Mouse (Mus musculus) kidney, adult 2 months (tissue): Measurements from ENCODE around the gene Utp20. TPM values are rescaled to one million over a fixed set of nuclear protein-coding genes. Genes with fewer than 3 reads are reported as not detected.
"Not testable (repeated sequence)": the region's sequence is repeated elsewhere in the genome, so short reads cannot be mapped to it uniquely, and the experiment has no call there.

Experiments used
- DNase-seq: peaks from one replicate; pipeline ENCODE4 v3.0.0; 2021
- H3K27ac ChIP-seq: fragments of 200-500 bp; 2 replicates; pipeline ENCODE4 v1.5.1; 2012; ENCODE audit warnings: low read depth, low read length, control low read depth, inconsistent platforms; ENCODE audit not compliant: insufficient read depth
- H3K27me3 ChIP-seq: fragments of 200-500 bp; replicated peaks from 2 replicates; pipeline ENCODE4 v1.6.1; 2012; ENCODE audit warnings: mild to moderate bottlenecking, moderate library complexity, low read length, inconsistent platforms; ENCODE audit not compliant: control insufficient read depth, insufficient read depth
- H3K36me3 ChIP-seq: fragments of 200-500 bp; 2 replicates; pipeline ENCODE4 v1.6.1; 2012; ENCODE audit warnings: mild to moderate bottlenecking, moderate library complexity, low read length, inconsistent platforms; ENCODE audit not compliant: control insufficient read depth, insufficient read depth
- H3K4me1 ChIP-seq: fragments of 200-500 bp; 2 replicates; pipeline ENCODE4 v1.6.1; 2011; ENCODE audit warnings: low read length; ENCODE audit not compliant: control insufficient read depth, insufficient read depth
- H3K4me3 ChIP-seq: fragments of 200-500 bp; 2 replicates; pipeline ENCODE4 v1.5.1; 2011; ENCODE audit warnings: mild to moderate bottlenecking, low read depth, low read length, control low read depth; ENCODE audit not compliant: insufficient read depth
- CTCF ChIP-seq: fragments of 200-500 bp; conservative IDR thresholded peaks from 2 replicates; pipeline ENCODE4 v1.5.1; 2011; ENCODE audit warnings: low read depth, mild to moderate bottlenecking, control low read depth, low read length, moderate library complexity, mixed read lengths; ENCODE audit not compliant: insufficient read depth, insufficient read length
- POLR2A ChIP-seq: fragments of 200-500 bp; IDR thresholded peaks from one replicate; pipeline ENCODE4 v1.6.1; 2011; ENCODE audit warnings: low read depth, low read length, control low read depth
- WGBS: fragments of 180-500 bp; shearing (Covaris S2); methylation state at CpG from one replicate; pipeline ENCODE4 v1.1.7; 2018; 5-methylcytosine and 5-hydroxymethylcytosine counted together
- polyA plus RNA-seq: library from polyadenylated mRNA; depleted of rRNA; stranded (reverse); fragments of >200 nt; gene quantifications from 2 replicates; pipeline ENCODE4 v1.2.3, GENCODE M21; 2012

Utp20 gene
- polyA plus RNA-seq, 1 experiment, result 14.2 TPM

DNA sequence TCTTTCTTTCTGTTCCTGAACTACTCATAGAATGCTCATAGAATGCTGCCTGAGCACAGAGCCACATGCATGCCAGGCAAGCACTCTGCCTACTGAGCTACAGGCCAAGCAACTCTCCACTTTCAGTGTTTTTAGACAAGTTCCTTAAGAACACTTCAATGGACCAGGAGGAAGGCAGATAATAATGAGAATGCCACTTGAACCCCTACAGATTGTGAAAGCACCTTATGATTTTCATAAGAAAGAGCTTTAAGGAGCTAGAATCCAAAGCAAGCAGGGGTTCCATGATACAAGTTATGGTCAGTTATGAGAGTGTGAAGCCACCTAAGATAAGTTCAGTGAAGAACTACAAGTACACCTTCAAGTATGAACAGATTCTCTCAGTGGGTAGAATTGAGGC, 32.9 kb downstream of the Utp20 start:
- H3K27ac ChIP-seq, result no peak overlapping the region
- H3K36me3 ChIP-seq, result no peaks in the 10 kb centered on the region; the same call in none of the 2 replicates
- no peaks in the 10 kb centered on the region for H3K27me3 ChIP-seq
- no peak for DNase-seq
- no peaks in the 10 kb centered on the region; the same call in 1 of the 2 replicates for H3K4me1 ChIP-seq
- TF ChIP-seq CTCF (no peak), POLR2A (no peak)
- H3K4me3 ChIP-seq, result no peak overlapping the region

DNA sequence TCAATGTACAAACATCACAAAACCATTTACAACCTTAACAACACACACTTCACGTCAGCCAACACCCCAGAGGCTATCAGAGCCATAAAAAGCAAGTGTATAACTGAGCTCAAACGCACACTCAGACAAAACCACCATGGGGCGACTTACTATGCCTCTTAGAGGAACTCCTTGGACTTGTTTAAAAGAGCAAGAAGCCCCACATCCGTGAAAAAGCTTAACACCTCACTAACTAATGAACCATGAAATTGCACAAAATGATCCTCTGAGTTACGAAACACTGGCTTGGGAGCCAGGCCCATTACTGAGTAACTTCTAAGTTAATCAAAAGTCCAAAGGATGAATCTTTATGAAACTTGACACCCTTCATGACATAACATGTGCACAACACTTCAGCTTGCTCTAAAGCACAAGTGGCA, 42.1 kb downstream of the Utp20 start:
- Histone ChIP-seq H3K27ac (peak overlapping the region; percentile 80), H3K4me1 (peaks cover 12% of the 10 kb centered on the region), H3K36me3 (peaks cover 3% of the 10 kb centered on the region), H3K27me3 (no peaks in the 10 kb centered on the region), H3K4me3 (no peak overlapping the region)
- peak; percentile 91 for DNase-seq
- 36% methylated on average over 5 of the region's 5 CpGs for WGBS
- TF ChIP-seq POLR2A (no peak), CTCF (no peak)

DNA sequence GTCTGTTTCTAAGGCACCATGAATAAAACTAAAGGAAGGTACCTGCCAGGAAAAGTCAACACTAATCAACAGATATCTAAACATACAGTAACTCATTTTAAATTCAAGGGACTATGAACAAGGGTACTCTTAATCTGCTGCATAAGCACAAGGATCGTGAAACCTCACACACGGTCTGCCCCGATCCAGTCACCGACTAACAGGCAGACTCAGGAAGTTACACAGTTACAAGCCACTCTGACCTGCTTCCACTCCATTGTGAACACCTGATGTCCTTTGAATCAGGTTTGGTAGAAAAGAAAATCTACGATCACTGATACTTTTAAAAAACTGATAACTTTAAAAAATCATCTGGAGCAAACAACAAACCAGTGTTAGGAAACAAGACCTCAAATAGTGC, 42.7 kb downstream of the Utp20 start:
- peak; percentile 78 for DNase-seq
- H3K36me3 ChIP-seq, result peaks cover 3% of the 10 kb centered on the region
- TF ChIP-seq POLR2A (no peak), CTCF (no peak)
- H3K27ac ChIP-seq, result peak overlapping the region; percentile 76
- H3K4me3 ChIP-seq, result no peak overlapping the region
- WGBS, result 55% methylated on average over 5 of the region's 5 CpGs
- H3K27me3 ChIP-seq, result no peaks in the 10 kb centered on the region
- peaks cover 12% of the 10 kb centered on the region for H3K4me1 ChIP-seq

DNA sequence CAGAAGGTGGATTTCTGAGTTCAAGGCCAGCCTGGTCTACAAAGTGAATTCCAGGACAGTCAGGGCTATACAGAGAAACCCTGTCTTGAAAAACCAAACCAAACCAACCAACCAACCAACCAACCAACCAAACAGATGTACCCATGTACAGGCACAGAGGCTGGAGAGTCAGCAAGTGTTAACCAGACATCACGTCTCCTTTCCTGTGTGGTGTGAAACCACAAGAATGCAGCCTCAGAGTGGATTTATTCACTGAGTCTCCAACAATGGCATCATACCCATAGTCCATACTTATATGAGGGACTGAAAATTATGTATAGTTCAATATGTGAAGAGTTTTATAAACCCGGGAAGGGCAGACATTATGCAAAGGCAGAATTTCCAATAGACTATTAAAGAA, 43.5 kb downstream of the Utp20 start:
- H3K27ac ChIP-seq, H3K36me3 ChIP-seq, H3K27me3 ChIP-seq, DNase-seq, H3K4me3 ChIP-seq: not testable (repeated sequence)
- peaks cover 12% of the 10 kb centered on the region for H3K4me1 ChIP-seq
- WGBS, result 93% methylated on average over 2 of the region's 2 CpGs

DNA sequence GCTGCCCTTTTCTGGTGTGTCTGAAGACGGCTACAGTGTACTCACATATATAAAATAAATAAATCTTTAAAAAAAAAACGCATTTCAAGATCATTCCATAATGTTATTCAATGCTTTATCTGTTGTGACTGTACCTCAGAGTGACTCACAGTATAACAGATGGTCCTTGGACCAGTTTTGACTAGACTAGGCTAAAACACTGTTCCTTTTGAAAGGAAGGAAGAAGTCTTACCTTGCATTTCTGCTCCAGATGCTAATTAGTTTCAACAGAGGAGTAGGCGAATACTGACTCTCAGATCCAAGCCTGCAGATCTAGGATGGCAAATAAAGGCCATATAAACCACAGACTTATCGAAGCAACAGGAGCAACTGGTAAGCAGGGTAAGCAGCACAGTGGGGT, 45.9 kb downstream of the Utp20 start:
- no peaks in the 10 kb centered on the region for H3K27me3 ChIP-seq
- no peak for DNase-seq
- peaks cover 5% of the 10 kb centered on the region for H3K36me3 ChIP-seq
- 91% methylated on average over 4 of the region's 4 CpGs for WGBS
- no peak overlapping the region for H3K4me3 ChIP-seq
- H3K27ac ChIP-seq, result no peak overlapping the region
- H3K4me1 ChIP-seq, result peaks cover 12% of the 10 kb centered on the region
- TF ChIP-seq POLR2A, result no peak
- TF ChIP-seq CTCF, result no peak

DNA sequence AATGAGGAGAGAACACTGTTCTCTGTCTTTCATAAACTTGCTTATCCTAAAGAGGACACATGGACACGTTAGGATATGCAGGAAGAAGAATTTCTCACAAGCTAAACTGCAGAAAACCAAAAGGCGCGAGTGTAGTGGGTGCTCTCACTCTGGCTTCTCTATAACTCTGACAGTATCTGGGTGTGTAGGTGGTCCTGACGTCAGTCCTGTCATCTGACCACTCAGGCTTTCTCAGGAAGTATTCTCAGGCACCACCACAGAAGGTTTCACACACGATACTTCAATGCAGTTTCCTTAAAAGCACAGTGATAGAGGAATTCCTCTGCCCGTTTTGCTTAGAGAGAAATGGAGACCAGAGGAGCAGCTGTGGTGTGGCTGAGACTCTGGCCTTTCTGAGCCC, 50.4 kb downstream of the Utp20 start:
- no peak overlapping the region for H3K4me3 ChIP-seq
- no peak overlapping the region for H3K27ac ChIP-seq
- peaks cover 9% of the 10 kb centered on the region for H3K36me3 ChIP-seq
- TF ChIP-seq POLR2A, result no peak
- no peak for TF ChIP-seq CTCF
- H3K27me3 ChIP-seq, result no peaks in the 10 kb centered on the region
- 87% methylated on average over 6 of the region's 6 CpGs for WGBS
- H3K4me1 ChIP-seq, result no peaks in the 10 kb centered on the region
- DNase-seq, result no peak

DNA sequence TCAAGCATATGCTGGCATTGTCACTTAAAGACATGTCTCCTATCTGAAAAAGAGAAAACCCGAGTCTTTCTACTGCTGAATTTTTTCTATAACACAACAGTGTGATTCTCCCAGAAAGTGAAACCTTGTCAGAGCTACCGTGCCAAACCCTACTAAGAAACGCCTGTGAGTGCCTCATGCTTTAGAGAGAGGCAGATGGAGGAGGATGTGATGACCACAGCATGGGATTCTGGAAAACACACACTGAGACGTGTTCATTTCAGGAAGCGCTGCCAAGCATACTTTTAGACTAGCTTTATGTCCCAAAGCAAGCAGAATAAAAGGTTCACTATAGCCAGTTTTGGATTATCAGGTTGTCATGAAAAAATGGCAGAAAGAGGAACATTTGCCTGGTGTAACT, 53.6 kb downstream of the Utp20 start:
- peaks cover 13% of the 10 kb centered on the region for H3K36me3 ChIP-seq
- WGBS, result 86% methylated on average over 5 of the region's 5 CpGs
- not testable (repeated sequence) for DNase-seq, H3K4me3 ChIP-seq, H3K27ac ChIP-seq, H3K4me1 ChIP-seq, H3K27me3 ChIP-seq

DNA sequence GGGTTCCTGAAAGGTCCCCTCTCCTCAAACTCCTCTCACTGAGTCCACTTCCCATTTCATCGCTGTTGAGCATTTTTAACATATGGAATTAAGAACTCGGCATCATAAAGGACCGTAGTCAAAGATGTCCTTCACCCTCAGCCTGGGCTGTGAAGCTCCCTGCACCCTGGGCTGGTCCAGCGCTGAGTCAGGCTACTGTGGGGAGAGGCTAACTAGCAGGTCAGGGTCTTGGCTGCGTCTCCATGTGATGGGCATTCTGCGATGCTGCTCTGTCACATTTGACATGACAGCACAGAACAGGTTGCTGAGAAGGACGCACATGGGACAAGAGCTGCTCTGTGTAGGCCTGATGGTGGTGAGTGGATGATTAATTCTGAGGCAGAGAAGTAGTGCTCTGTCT, 56.9 kb downstream of the Utp20 start:
- no peak for DNase-seq
- H3K27ac ChIP-seq, result no peak overlapping the region
- TF ChIP-seq POLR2A (no peak), CTCF (no peak)
- peaks cover 4% of the 10 kb centered on the region for H3K4me1 ChIP-seq
- no peaks in the 10 kb centered on the region for H3K27me3 ChIP-seq
- peaks cover 11% of the 10 kb centered on the region for H3K36me3 ChIP-seq
- 96% methylated on average over 7 of the region's 7 CpGs for WGBS
- no peak overlapping the region for H3K4me3 ChIP-seq
